Mouse (Mus musculus) CD4-positive, CD25-positive, alpha-beta regulatory T cell, adult 4 months (primary cell): ENCODE results near the gene Ccl24. TPM values are rescaled to one million over a fixed set of nuclear protein-coding genes. Genes with fewer than 3 reads are reported as not detected.

Source experiments
- ATAC-seq: one replicate; pipeline ENCODE4 v1.8.0; 2017
- polyA plus RNA-seq, 2 experiments: library from polyadenylated mRNA; unstranded; fragments of 100-300 nt; shearing (Covaris generic); gene quantifications; one replicate each; pipeline ENCODE4 v1.2.1; 2017

The Ccl24 gene
- polyA plus RNA-seq, 2 experiments from 2014 or later = not detected

GRCm38 (mm10) chr5:135544865-135545797 lies 27.7 kb downstream of the Ccl24 start, which contains the start of gene Hip1:
TSS of gene Hip1 (minus strand) at chr5:135545120.
- ATAC-seq = peak; percentile 97

- ATAC-seq = no peak
Measured at GRCm38 (mm10) chr5:135544032-135544558, 28.8 kb downstream of the Ccl24 start.

- ATAC-seq = peak; percentile 64
Measured at GRCm38 (mm10) chr5:135537794-135538214, 35.0 kb downstream of the Ccl24 start.

- ATAC-seq = peak; percentile 93
Measured at GRCm38 (mm10) chr5:135537326-135537725, 35.5 kb downstream of the Ccl24 start.

- ATAC-seq = no peak
Measured at GRCm38 (mm10) chr5:135535867-135536266, 37.0 kb downstream of the Ccl24 start.

- no peak for ATAC-seq
Measured at GRCm38 (mm10) chr5:135533431-135533830, 39.4 kb downstream of the Ccl24 start.

- no peak for ATAC-seq
Measured at GRCm38 (mm10) chr5:135531306-135531845, 41.5 kb downstream of the Ccl24 start.

GRCm38 (mm10) chr5:135529964-135530363 lies 42.9 kb downstream of the Ccl24 start:
- no peak for ATAC-seq

GRCm38 (mm10) chr5:135529310-135529709 lies 43.5 kb downstream of the Ccl24 start:
- no peak for ATAC-seq

- ATAC-seq = no peak
Measured at GRCm38 (mm10) chr5:135527986-135528385, 44.9 kb downstream of the Ccl24 start.

GRCm38 (mm10) chr5:135524660-135525560 lies 47.9 kb downstream of the Ccl24 start:
- no peak for ATAC-seq

- no peak for ATAC-seq
Measured at GRCm38 (mm10) chr5:135524087-135524486, 48.8 kb downstream of the Ccl24 start.

- ATAC-seq = no peak
Measured at GRCm38 (mm10) chr5:135522111-135522722, 50.6 kb downstream of the Ccl24 start.

Other genes starting within 250 kb of the Ccl24 start
- gene Fkbp6, start 223.0 kb downstream of the Ccl24 start, polyA plus RNA-seq = not detected
- not detected for gene Trim50, start 219.8 kb downstream of the Ccl24 start, polyA plus RNA-seq
- 10 to 100 TPM; 24.7 to 29.1 TPM for gene Nsun5, start 203.1 kb downstream of the Ccl24 start, polyA plus RNA-seq
- gene Pom121, start 178.5 kb downstream of the Ccl24 start, polyA plus RNA-seq = 10 to 100 TPM; 12.2 to 20.4 TPM
- 1 to 10 TPM; 5.4 to 7.4 TPM for gene Hip1, start 27.9 kb downstream of the Ccl24 start, polyA plus RNA-seq
- not detected for gene Ccl26, start 9.5 kb downstream of the Ccl24 start, polyA plus RNA-seq
- gene Rhbdd2, start 59.6 kb upstream of the Ccl24 start, polyA plus RNA-seq = 10 to 100 TPM; 17.6 to 36.8 TPM
- gene Por, start 97.0 kb upstream of the Ccl24 start, polyA plus RNA-seq = 10 to 100 TPM; 28.9 to 69.0 TPM
- gene Tmem120a, start 171.4 kb upstream of the Ccl24 start, polyA plus RNA-seq = 10 to 100 TPM; 40.0 to 52.4 TPM
- 1 to 10 TPM in 1 of 2 experiments, under 1 TPM in 1; 0.61 to 1.1 TPM for gene Styxl1, start 205.3 kb upstream of the Ccl24 start, polyA plus RNA-seq
- gene Mdh2, start 205.4 kb upstream of the Ccl24 start, polyA plus RNA-seq = 100 to 1,000 TPM; 657 to 753 TPM
- gene Srrm3, start 233.8 kb upstream of the Ccl24 start, polyA plus RNA-seq = not detected